Mouse (Mus musculus): ENCODE measurements at regions not wholly inside any gene's neighbourhood (a gene's known extent, or its start where the extent isn't known, plus 50 kb on each side); places are given as distances from the start of the nearest gene placed in this dataset.

DNA sequence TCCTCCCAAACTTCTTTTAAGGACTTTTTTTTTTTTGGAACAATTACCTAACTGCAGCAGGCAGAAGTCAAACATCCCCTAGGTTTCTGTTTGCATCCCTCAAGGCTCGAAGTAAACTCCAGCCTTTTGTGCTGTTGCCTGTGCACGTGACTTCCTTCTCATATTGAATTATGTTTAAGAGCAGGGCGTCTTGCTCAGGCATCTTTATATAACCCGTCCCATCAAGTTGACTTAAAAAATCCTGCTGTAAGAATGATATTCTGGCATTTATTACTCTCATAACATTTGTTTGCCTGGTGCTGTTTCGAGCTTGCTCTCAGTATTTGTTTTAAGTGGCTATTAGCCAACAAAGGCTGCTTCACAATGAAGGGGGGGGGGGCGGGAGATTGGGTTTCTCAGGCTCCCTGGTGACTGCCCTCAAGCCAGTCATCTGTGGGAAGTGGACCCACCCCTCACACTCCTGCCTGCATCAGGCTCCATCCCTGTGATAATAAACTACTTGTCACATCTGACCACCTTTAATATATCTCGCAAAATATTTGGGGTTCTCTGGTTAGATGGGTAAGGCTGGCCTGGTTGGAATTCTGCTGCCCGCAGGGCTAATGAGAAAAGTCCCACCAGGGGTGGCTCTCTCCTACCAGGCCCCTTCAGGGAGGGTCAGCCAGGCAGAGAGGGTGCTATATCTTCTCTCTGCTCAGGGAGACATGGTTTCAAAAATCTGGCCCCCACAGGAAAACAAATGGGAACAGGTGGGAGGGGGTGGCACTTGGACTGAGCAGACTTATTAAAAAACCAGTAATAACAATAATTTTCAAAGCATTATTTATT is 277.1 kb upstream of the Atp5g3 start:
- DNase-seq (ENCODE audit: low spot score), result no peak

- no peak for DNase-seq (ENCODE audit: low spot score)
These were observed 267.0 kb upstream of the Atp5g3 start for GRCm38 (mm10) chr2:74178106-74178505.

DNA sequence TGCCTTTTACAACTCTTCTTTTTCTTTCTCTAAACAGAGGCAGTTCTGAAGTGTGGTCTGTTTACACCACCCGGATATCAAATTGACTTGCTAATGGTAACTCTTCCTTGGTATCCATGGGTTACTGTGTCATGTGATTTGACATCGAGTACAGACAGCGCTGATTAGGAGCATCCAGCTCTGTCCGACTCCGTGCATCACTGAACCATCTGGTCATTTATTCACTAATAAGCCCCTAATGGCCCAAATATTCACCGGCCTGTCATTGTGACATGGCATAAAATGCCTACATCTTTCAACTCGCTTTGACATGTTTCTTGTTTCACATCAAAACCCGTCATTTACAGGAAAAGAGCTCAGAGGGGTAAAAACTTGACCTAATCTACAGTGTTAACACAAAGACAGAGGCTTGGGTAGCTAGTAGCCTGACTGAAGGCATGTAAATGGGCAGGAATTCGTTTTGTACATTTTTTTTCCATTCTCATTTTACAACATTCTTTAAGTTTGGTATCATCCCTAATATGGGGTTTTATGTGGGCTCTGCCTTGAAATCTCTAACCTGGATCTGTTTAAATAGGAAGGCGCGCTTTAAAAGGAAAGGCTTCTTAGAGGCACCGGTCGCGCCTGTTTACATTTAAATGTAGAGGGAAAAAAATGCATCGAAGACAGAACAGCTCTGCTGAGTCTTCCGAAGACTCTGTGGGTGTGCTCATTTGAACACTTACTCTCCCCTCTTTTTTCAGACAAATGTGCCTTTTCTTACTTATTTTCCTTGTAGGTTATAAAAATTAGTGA is 257.8 kb upstream of the Atp5g3 start:
- no peak for DNase-seq (ENCODE audit: low spot score)

DNA sequence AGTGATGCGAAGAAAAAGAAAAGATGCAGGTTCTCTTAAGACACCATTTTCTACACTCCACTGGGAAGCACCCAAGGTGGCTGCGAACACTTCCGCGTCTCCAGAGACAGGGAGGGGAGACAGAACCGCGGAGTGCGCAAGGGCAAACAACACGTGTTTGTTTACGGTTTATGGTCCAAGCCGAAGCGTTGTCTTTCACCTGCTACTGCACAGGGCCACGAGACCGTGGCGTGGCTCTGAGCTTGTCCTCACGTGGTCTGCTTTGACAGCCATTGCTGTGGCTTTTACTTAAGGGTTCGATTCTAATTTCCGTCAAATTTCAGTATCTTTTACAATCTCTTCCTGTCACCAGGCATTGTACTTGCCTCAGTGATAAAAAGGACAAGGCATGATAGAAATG is 257.2 kb upstream of the Atp5g3 start:
- no peak for DNase-seq (ENCODE audit: low spot score)

GRCm38 (mm10) chr2:74154062-74154461 is 242.9 kb upstream of the Atp5g3 start:
- DNase-seq (ENCODE audit: low spot score), result no peak

DNA sequence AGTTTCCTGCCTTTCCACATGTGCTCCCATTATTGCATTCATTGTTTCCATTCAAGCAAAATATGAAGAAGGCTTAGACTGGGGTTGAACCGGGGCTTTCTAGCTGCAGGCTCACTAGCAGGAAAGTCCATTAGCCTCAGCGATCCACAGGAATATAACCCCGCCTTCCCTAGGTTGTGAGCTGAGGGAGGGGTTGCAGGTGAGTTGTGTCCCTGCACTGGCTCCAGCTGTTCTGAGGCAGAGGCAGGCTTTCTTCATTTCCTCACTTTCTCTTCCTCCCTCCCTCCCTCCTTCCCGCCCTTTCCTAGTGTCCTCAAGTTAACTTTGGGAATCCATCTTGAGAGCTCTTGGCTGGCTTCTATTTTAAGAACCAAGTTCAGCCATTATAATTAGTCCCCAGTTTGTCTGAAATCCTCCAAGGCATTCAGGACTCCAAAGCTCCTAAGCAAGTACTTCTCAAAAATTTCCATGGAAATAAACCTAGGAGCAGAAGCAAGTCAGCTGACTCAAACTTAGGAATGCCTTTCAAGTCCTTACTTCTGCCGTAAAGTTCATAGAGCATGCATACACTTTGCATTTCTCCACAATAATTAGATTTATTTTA is 242.2 kb upstream of the Atp5g3 start:
- no peak for DNase-seq (ENCODE audit: low spot score)

- no peak for DNase-seq (ENCODE audit: low spot score)
These were observed 241.6 kb upstream of the Atp5g3 start for GRCm38 (mm10) chr2:74152534-74153246.

- no peak for DNase-seq (ENCODE audit: low spot score)
These were observed 236.1 kb upstream of the Atp5g3 start for GRCm38 (mm10) chr2:74147193-74147592.

GRCm38 (mm10) chr2:74136624-74137003 is 225.5 kb upstream of the Atp5g3 start:
- no peak for DNase-seq (ENCODE audit: low spot score)

DNA sequence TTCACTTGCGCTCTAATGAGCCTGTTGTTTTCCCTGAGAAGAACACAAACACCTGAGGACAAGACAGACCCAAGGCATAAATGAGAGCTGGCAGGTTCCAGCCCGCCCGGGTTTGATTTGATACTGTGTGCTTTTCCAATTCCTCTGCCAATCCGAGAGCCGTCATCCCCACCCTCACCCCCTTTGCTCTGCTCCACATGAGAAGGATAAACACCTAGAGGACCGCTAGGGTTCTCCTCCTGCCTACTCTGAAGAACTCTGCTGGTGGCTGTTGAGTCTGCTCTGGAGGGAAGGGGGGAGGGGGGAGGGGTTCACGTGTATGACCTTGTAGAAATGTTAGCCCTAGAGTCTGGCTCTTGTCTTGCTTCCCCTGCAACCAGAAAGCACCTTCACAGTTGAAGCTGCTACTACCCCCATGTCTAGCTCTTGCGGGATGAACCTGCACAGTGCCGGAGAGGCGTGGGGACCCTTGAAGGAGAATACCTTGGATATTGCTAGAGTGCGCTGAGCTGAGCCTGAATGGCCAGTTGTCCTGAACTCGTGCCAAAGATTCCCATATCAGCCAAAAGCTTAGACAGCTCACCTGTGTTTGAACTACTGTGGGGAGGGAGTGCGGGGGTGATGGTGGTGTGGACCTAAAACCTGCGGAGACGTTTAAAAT is 225.0 kb upstream of the Atp5g3 start:
- no peak for DNase-seq (ENCODE audit: low spot score)

GRCm38 (mm10) chr2:74130141-74130588 is 219.0 kb upstream of the Atp5g3 start:
- no peak for DNase-seq (ENCODE audit: low spot score)

GRCm38 (mm10) chr2:74128782-74129538 is 217.8 kb upstream of the Atp5g3 start:
- no peak for DNase-seq (ENCODE audit: low spot score)

GRCm38 (mm10) chr2:74127136-74127535 is 216.0 kb upstream of the Atp5g3 start:
- no peak for DNase-seq (ENCODE audit: low spot score)

- no peak for DNase-seq (ENCODE audit: low spot score)
These were observed 213.1 kb upstream of the Atp5g3 start for GRCm38 (mm10) chr2:74124252-74124651.

DNA sequence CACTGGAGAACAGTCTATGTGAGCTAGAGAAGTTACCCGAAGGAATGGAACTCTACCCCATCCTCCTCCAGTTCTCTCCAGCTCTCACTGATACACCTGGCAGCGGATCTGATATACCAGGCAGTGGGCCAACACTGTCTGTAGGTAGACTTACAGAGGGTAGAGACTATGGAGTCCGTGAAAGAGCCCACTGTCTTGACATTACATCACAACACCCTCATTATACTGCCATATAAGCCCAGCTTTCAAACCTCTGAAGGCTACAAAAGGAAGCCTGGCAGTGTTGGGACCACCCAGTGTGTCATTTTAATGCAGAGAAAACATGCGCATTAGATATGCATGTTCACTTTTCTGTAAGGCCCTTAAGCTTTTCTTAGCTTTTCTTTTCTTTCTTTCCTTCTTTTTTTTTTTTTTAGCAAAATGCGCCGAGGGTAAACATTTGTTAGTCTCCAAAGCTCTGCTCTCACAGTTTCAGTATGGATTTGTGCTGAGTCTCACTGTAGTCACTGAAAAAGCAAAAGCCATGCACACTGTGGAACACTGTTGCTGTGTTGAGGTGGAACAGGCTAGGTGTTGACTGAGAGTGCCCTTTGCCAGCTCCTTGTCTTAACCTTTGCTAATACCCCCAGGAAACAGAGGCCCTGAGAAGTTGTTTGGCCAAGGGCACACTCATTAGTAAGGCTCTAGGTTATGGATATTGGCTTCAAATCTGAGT is 212.4 kb upstream of the Atp5g3 start:
- no peak for DNase-seq (ENCODE audit: low spot score)

DNA sequence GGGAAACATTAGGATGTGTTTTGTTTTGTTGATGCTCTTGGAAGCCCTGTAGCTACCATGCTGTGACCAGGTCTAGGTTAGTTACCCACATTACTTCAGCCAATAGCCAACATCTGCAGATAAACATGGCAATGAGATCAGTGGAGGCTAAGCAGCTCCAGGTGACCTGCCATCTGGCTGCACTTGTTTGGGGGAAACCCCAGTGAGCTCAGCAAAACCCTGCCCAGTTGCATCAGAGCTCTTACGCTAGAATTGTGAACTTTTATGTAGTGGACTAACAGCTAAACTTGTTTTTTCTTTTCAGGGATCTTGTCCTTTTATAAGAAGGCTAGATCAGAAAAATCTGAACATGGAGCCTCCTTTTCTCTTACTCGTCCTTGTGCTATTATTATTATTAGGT is 211.8 kb upstream of the Atp5g3 start:
- DNase-seq (ENCODE audit: low spot score), result no peak

- DNase-seq (ENCODE audit: low spot score), result no peak
These were observed 208.9 kb upstream of the Atp5g3 start for GRCm38 (mm10) chr2:74120051-74120450.

- no peak for DNase-seq (ENCODE audit: low spot score)
These were observed 208.2 kb upstream of the Atp5g3 start for GRCm38 (mm10) chr2:74119167-74119937.

GRCm38 (mm10) chr2:74106472-74106871 is 195.3 kb upstream of the Atp5g3 start:
- no peak for DNase-seq (ENCODE audit: low spot score)
